Mouse (Mus musculus) intestine, postnatal 0 days (tissue): ENCODE measurements around the gene Cmtm2a. TPM values are rescaled to one million over a fixed set of nuclear protein-coding genes. Genes with fewer than 3 reads are reported as not detected.
"Not testable (repeated sequence)": the region's sequence is repeated elsewhere in the genome, so short reads cannot be mapped to it uniquely, and the experiment has no call there.

ENCODE experiments used
- ATAC-seq: fragments of 200-750 bp; cut with Nextera tagmentation; 2 replicates; pipeline ENCODE4 v1.8.0; 2017; ENCODE audit warnings: mild to moderate bottlenecking, moderate TSS enrichment, moderate library complexity
- H3K27ac ChIP-seq: fragments of 300-500 bp; sonication (generic); 2 replicates; pipeline ENCODE4 v1.5.1; 2014; ENCODE audit warnings: mild to moderate bottlenecking, low read depth, low read length, moderate library complexity
- H3K27me3 ChIP-seq: fragments of 300-500 bp; sonication (generic); replicated peaks from 2 replicates; pipeline ENCODE4 v1.6.1; 2014; ENCODE audit warnings: low read length, mixed read lengths; ENCODE audit not compliant: control insufficient read depth, insufficient read depth
- H3K36me3 ChIP-seq: fragments of 300-500 bp; sonication (generic); 2 replicates; pipeline ENCODE4 v1.6.1; 2014; ENCODE audit warnings: mild to moderate bottlenecking, moderate library complexity; ENCODE audit not compliant: control insufficient read depth, insufficient read depth
- H3K4me1 ChIP-seq: fragments of 300-500 bp; sonication (generic); replicated peaks from 2 replicates; pipeline ENCODE4 v1.6.1; 2014; ENCODE audit warnings: antibody characterized with exemption, low read length, mixed read lengths; ENCODE audit not compliant: control insufficient read depth, insufficient read depth
- H3K4me2 ChIP-seq: fragments of 300-500 bp; sonication (generic); replicated peaks from 2 replicates; pipeline ENCODE4 v1.6.1; 2014; ENCODE audit warnings: low read depth, mild to moderate bottlenecking, moderate library complexity
- H3K4me3 ChIP-seq: fragments of 300-500 bp; sonication (generic); 2 replicates; pipeline ENCODE4 v1.5.1; 2014; ENCODE audit warnings: low read depth, low read length
- H3K9ac ChIP-seq: fragments of 300-500 bp; sonication (generic); 2 replicates; pipeline ENCODE4 v1.6.1; 2014; ENCODE audit warnings: mild to moderate bottlenecking, low read depth, low read length
- H3K9me3 ChIP-seq: fragments of 300-500 bp; sonication (generic); 2 replicates; pipeline ENCODE4 v1.6.1; 2016; ENCODE audit warnings: mixed run types; ENCODE audit not compliant: control insufficient read depth
- CTCF ChIP-seq: sonication (generic); IDR thresholded peaks from 2 replicates; pipeline ENCODE4 v1.5.1; 2016; ENCODE audit warnings: low read depth, mild to moderate bottlenecking, control low read depth, antibody characterized with exemption, moderate library complexity
- WGBS: fragments of 180-500 bp; shearing (Covaris S2); extraction: QIAGEN DNeasy Blood & Tissue Kit; methylation state at CpG from one replicate; pipeline ENCODE4 v1.1.7; 2014; 5-methylcytosine and 5-hydroxymethylcytosine counted together
- polyA plus RNA-seq: library from polyadenylated mRNA; unstranded; fragments of >200 nt; fragmentation: Nextera tagmentation; extraction: Ambion mirVana; gene quantifications from 2 replicates; pipeline ENCODE4 v1.2.1, GENCODE M21; 2015

Cmtm2a gene
- polyA plus RNA-seq, 1 experiment from 2014 or later, result not detected

DNA sequence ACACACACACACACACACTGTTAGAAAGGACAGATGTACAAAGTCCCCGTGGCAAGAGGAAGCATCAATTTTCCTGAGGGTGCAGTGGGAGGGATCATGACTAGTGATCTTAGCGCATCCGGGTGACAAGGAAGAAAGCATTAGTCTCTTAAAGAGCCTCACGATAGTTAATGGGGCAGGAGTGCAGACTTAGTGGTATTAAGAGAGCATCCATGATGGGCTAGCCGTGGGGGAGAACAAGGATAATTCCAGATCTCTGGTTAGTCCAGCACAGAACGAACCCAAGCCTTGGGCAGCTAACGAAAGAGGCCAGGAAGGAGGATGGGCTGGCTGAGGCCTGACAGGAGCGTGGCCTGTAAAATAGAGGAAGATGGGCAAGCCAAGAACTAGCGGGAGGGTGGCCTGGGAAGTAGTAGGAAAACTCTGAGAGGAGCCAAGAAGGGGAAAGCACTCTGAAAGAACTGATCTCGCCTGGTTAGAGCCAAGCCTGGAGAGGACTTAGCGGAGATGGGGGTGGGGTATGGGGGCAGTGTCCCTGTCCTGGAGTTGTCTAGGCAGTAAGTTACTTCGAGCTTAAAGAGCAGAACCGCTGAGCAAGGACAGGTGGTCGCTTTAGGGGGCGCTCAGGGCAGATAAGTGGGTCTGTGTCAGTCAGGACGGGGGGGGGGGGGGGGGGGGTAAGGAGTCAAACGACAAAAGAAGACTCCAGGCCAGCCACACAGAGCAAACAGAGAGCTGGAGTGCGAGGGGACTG is 46.4 kb upstream of the Cmtm2a start, which contains the start of gene Cmtm3:
Gene Cmtm3 (plus strand): TSS at position 182 of the 754 bp plus-strand sequence.
- 23% methylated on average over 17 of the region's 18 CpGs for WGBS
- ATAC-seq, result no peak

GRCm38 (mm10) chr8:104337890-104338289 is 44.9 kb upstream of the Cmtm2a start:
- 43% methylated on average over 3 of the region's 3 CpGs for WGBS
- peak; percentile 34; the same call in 1 of the 2 replicates for TF ChIP-seq CTCF
- Histone ChIP-seq H3K9me3 (no peaks in the 10 kb centered on the region), H3K27ac (no peak overlapping the region), H3K9ac (no peak overlapping the region), H3K4me1 (0 out of 2 replicates have a peak, but pooled peaks cover 3% of the 10 kb centered on the region), H3K4me3 (no peak overlapping the region), H3K27me3 (no peaks in the 10 kb centered on the region), H3K4me2 (no peak overlapping the region), H3K36me3 (no peaks in the 10 kb centered on the region)
- ATAC-seq, result no peak

More for the DNA sequence above, 46.4 kb upstream of the Cmtm2a start, which contains the start of gene Cmtm3:
- Histone ChIP-seq H3K36me3 (no peaks in the 10 kb centered on the region), H3K4me2 (peak within 1 kb of the TSS; percentile 70), H3K4me3 (peak within 1 kb of the TSS; percentile 45), H3K27ac (peak within 1 kb of the TSS; percentile 61), H3K9ac (peak within 1 kb of the TSS; percentile 56; the same call in 1 of the 2 replicates), H3K4me1 (0 out of 2 replicates have a peak, but pooled peaks cover 3% of the 10 kb centered on the region), H3K9me3 (no peaks in the 10 kb centered on the region), H3K27me3 (no peaks in the 10 kb centered on the region)
- TF ChIP-seq CTCF, result no peak

- Histone ChIP-seq H3K27ac (no peak overlapping the region), H3K27me3 (no peaks in the 10 kb centered on the region), H3K9ac (no peak overlapping the region), H3K4me3 (no peak overlapping the region), H3K36me3 (no peaks in the 10 kb centered on the region), H3K9me3 (no peaks in the 10 kb centered on the region), H3K4me1 (0 out of 2 replicates have a peak, but pooled peaks cover 3% of the 10 kb centered on the region), H3K4me2 (no peak overlapping the region)
- no peak for TF ChIP-seq CTCF
- ATAC-seq, result no peak
- 85% methylated on average over 1 of the region's 1 CpGs for WGBS
Measured at GRCm38 (mm10) chr8:104336806-104337205, 43.8 kb upstream of the Cmtm2a start.

DNA sequence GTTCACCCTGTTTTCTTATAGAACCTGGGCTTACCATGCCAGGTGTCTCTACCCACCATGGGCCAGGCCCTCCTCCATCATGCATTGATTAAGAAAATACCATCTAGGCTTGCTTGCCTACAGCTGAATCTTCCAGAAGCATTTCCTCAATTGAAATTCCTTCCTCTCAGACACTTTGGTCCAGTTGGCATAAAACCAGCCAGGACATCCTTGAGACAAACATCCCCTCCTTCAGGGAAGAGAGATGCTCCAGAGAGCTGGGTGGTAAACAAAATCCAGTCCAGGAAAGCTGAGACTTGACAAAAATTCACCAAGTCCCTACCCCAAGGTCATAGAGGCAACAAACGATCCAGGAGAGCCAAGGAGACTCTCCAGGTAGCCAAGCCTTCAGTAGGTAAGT is 41.2 kb upstream of the Cmtm2a start:
- Histone ChIP-seq H3K27me3 (no peaks in the 10 kb centered on the region), H3K36me3 (no peaks in the 10 kb centered on the region), H3K4me3 (no peak overlapping the region), H3K9ac (no peak overlapping the region), H3K4me2 (no peak overlapping the region), H3K27ac (no peak overlapping the region), H3K4me1 (no peaks in the 10 kb centered on the region), H3K9me3 (no peaks in the 10 kb centered on the region)
- no peak for TF ChIP-seq CTCF
- 77% methylated on average over 1 of the region's 1 CpGs for WGBS
- no peak for ATAC-seq

GRCm38 (mm10) chr8:104333786-104334185 is 40.8 kb upstream of the Cmtm2a start:
- WGBS, result 63% methylated on average over 5 of the region's 5 CpGs
- Histone ChIP-seq H3K4me2 (no peak overlapping the region), H3K36me3 (no peaks in the 10 kb centered on the region), H3K4me1 (no peaks in the 10 kb centered on the region), H3K27me3 (no peaks in the 10 kb centered on the region), H3K9me3 (no peaks in the 10 kb centered on the region), H3K27ac (no peak overlapping the region), H3K9ac (no peak overlapping the region), H3K4me3 (no peak overlapping the region)
- no peak for ATAC-seq
- no peak for TF ChIP-seq CTCF

GRCm38 (mm10) chr8:104332665-104333631 is 40.0 kb upstream of the Cmtm2a start:
- Histone ChIP-seq H3K9ac (no peak overlapping the region), H3K4me3 (no peak overlapping the region), H3K36me3 (no peaks in the 10 kb centered on the region), H3K27ac (no peak overlapping the region), H3K4me2 (no peak overlapping the region), H3K27me3 (no peaks in the 10 kb centered on the region), H3K4me1 (no peaks in the 10 kb centered on the region), H3K9me3 (no peaks in the 10 kb centered on the region)
- TF ChIP-seq CTCF, result peak; percentile 35; the same call in 1 of the 2 replicates
- 68% methylated on average over 5 of the region's 5 CpGs for WGBS
- ATAC-seq, result no peak

GRCm38 (mm10) chr8:104321930-104322329 is 28.9 kb upstream of the Cmtm2a start, which contains the start of gene Cmtm2b:
Gene Cmtm2b (plus strand): TSS chr8:104322230.
- not testable (repeated sequence) for H3K9me3 ChIP-seq, H3K4me2 ChIP-seq, H3K36me3 ChIP-seq, H3K4me3 ChIP-seq, H3K9ac ChIP-seq, H3K27me3 ChIP-seq, H3K27ac ChIP-seq, H3K4me1 ChIP-seq, ATAC-seq
- 85% methylated on average over 12 of the region's 12 CpGs for WGBS

DNA sequence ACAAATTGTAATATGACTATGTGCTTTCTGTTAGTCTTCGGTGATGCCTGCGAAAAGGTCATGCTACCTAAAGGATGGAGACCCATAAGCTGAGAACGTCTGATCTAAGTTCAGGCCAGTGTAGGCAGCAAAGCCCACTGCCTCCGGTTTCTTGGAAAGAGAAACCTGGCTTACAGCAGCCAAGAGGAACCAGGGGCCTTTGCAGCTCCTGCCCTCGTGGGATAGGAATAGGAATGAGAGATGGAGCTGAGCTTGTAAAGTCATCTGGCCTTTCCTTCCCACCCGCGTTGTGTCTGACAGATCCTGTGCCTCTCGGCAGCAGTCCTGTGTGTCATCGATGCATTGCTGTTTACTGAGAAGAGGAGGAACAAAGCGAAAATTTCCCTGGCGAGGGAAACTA is 28.3 kb upstream of the Cmtm2a start, which contains the start of gene Gm11020:
Gene Gm11020 (plus strand): TSS at position 301 of the 400 bp plus-strand sequence.
- WGBS, result 75% methylated on average over 7 of the region's 11 CpGs
- not testable (repeated sequence) for H3K9ac ChIP-seq, ATAC-seq, H3K4me2 ChIP-seq, H3K27ac ChIP-seq, H3K27me3 ChIP-seq, H3K36me3 ChIP-seq, H3K9me3 ChIP-seq, H3K4me1 ChIP-seq, H3K4me3 ChIP-seq
